Mouse (Mus musculus) heart, embryonic 12.5 days (tissue): Measurements from ENCODE around the gene Pdk2. TPM values are rescaled to one million over a fixed set of nuclear protein-coding genes. Genes with fewer than 3 reads are reported as not detected.

Experiments
- ATAC-seq: fragments of 200-750 bp; cut with Nextera tagmentation; 2 replicates; pipeline ENCODE4 v1.8.0; 2017; ENCODE audit warnings: moderate TSS enrichment, moderate library complexity; ENCODE audit not compliant: insufficient number of reproducible peaks, low FRiP score
- H3K27ac ChIP-seq: fragments of 300-500 bp; sonication (generic); 2 replicates; pipeline ENCODE4 v1.5.1; 2016; ENCODE audit warnings: mild to moderate bottlenecking, moderate library complexity; ENCODE audit not compliant: poor library complexity, severe bottlenecking
- H3K27me3 ChIP-seq: fragments of 300-500 bp; sonication (generic); replicated peaks from 2 replicates; pipeline ENCODE4 v1.6.1; 2016; ENCODE audit warnings: mild to moderate bottlenecking, moderate library complexity
- H3K36me3 ChIP-seq: fragments of 300-500 bp; sonication (generic); 2 replicates; pipeline ENCODE4 v1.6.1; 2016; ENCODE audit warnings: mild to moderate bottlenecking, moderate library complexity
- H3K4me1 ChIP-seq: fragments of 300-500 bp; sonication (generic); replicated peaks from 2 replicates; pipeline ENCODE4 v1.6.1; 2016; ENCODE audit warnings: mild to moderate bottlenecking
- H3K4me2 ChIP-seq: fragments of 300-500 bp; sonication (generic); 2 replicates; pipeline ENCODE4 v1.6.1; 2016; ENCODE audit warnings: mild to moderate bottlenecking, moderate library complexity
- H3K4me3 ChIP-seq: fragments of 300-500 bp; sonication (generic); 2 replicates; pipeline ENCODE4 v1.5.1; 2016; ENCODE audit warnings: mild to moderate bottlenecking
- H3K9ac ChIP-seq: fragments of 300-500 bp; sonication (generic); 2 replicates; pipeline ENCODE4 v1.6.1; 2016; ENCODE audit warnings: mild to moderate bottlenecking, moderate library complexity
- H3K9me3 ChIP-seq: fragments of 300-500 bp; sonication (generic); replicated peaks from 2 replicates; pipeline ENCODE4 v1.6.1; 2016; ENCODE audit warnings: mild to moderate bottlenecking, moderate library complexity
- WGBS: fragments of 180-500 bp; shearing (Covaris S2); methylation state at CpG from one replicate; pipeline ENCODE4 v1.1.7; 2016; 5-methylcytosine and 5-hydroxymethylcytosine counted together
- polyA plus RNA-seq: library from polyadenylated mRNA; unstranded; fragments of >200 nt; fragmentation: Nextera tagmentation; extraction: Ambion mirVana; gene quantifications from 2 replicates; pipeline ENCODE4 v1.2.1, GENCODE M21; 2016

Pdk2 gene
- polyA plus RNA-seq, 1 experiment from 2014 or later = 65.1 TPM

DNA sequence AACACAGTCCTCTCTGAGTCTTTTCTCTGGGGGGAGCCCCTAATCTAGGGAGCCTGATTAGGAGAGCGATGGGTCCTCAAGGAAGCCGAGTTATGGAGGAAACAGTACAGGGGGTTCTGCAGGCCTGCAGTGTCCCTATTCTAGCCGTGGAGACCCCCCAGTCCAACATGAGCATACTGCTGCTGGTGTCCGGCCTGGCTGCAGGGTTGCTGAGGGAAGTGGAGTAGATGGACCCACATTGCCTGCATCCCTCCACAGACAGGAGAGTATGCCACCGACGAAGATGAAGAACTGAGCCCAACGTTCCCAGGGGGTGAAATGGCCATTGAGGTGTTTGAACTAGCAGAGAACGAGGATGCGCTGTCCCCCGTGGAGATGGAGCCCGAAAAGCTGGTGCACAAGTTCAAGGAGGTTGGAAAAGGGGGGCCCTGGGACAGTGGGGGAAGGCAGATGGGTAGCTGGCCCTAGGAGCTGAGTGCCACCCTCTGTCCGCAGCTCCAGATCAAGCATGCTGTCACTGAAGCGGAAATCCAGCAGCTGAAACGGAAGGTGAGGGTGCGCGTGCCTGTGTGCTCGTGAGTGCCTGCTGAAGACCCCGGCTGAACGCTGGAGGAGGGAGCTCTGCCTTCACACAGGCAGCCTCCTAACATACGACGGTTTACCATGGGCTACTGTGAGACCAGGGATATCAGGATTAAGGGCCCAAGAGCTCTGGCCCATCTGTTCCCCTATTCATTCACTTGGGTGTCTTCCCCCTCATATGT lies 39.4 kb downstream of the Pdk2 start:
- Histone ChIP-seq H3K4me3 (no peak overlapping the region), H3K27ac (no peak overlapping the region), H3K4me1 (peaks cover 61% of the 10 kb centered on the region), H3K27me3 (no peaks in the 10 kb centered on the region), H3K9me3 (no peaks in the 10 kb centered on the region), H3K4me2 (no peak overlapping the region), H3K36me3 (peaks cover 85% of the 10 kb centered on the region), H3K9ac (no peak overlapping the region)
- WGBS = 86% methylated on average over 21 of the region's 21 CpGs
- no peak for ATAC-seq

- Histone ChIP-seq H3K4me1 (peaks cover 62% of the 10 kb centered on the region), H3K27me3 (no peaks in the 10 kb centered on the region), H3K9ac (peak overlapping the region; percentile 34; the same call in 1 of the 2 replicates), H3K36me3 (peaks cover 92% of the 10 kb centered on the region), H3K9me3 (no peaks in the 10 kb centered on the region), H3K4me3 (peak overlapping the region; percentile 0; the same call in 1 of the 2 replicates), H3K4me2 (peak overlapping the region; percentile 37), H3K27ac (peak overlapping the region; percentile 38)
- ATAC-seq = peak; percentile 26; the same call in 1 of the 2 replicates
- WGBS = 4% methylated on average over 8 of the region's 8 CpGs
These were observed 40.1 kb downstream of the Pdk2 start for GRCm38 (mm10) chr11:95001058-95001457.

DNA sequence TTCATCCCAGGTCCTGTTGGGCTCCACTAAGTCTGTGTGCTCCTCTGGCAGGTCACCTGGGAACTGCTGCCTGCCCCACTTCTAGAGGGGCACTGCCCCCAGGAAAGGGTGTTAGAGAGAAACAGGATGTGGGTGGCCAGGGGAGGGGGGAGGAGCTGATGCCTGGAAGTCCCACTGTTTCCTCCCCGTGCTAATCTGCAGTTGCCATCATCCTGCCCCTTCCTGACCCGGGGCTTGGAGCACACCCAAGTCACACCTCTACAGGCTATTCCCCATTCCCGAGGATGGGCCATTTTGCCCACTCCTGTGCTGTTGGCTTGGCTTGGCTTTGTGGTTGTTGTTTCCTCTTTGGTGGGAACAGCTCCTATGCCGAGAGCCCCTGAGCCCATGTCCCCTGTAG lies 40.6 kb downstream of the Pdk2 start:
- 21% methylated on average over 4 of the region's 4 CpGs for WGBS
- Histone ChIP-seq H3K27ac (peak overlapping the region; percentile 38), H3K9me3 (no peaks in the 10 kb centered on the region), H3K27me3 (no peaks in the 10 kb centered on the region), H3K36me3 (peaks cover 89% of the 10 kb centered on the region), H3K4me1 (peaks cover 62% of the 10 kb centered on the region), H3K9ac (peak overlapping the region; percentile 34), H3K4me3 (peak overlapping the region; percentile 0; the same call in 1 of the 2 replicates), H3K4me2 (peak overlapping the region; percentile 37)
- ATAC-seq = 0 out of 2 replicates have a peak, but pooled peaks have one; percentile 5

DNA sequence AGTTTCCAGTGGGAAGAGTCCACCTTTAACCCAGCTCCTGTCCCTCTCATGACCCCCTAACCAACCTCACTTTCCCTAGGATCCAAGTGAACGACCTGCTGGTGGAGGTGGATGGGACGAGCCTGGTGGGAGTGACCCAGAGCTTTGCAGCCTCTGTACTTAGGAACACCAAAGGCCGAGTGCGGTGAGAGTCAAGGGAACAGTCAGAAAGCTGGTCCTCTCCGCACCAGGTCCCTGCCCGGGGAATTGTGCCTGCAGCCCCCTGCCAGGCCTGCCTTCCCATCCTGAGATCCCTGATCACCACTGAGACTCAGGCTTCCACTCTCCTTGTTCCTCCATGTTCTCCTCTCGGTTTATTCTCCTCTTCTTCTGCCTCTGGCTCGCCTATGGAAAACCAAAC lies 41.0 kb downstream of the Pdk2 start:
- peak overlapping the region; percentile 38 for H3K27ac ChIP-seq
- peak overlapping the region; percentile 34 for H3K9ac ChIP-seq
- peaks cover 86% of the 10 kb centered on the region for H3K36me3 ChIP-seq
- H3K9me3 ChIP-seq = no peaks in the 10 kb centered on the region
- H3K4me1 ChIP-seq = peaks cover 66% of the 10 kb centered on the region
- peak overlapping the region; percentile 37 for H3K4me2 ChIP-seq
- H3K27me3 ChIP-seq = no peaks in the 10 kb centered on the region
- H3K4me3 ChIP-seq = 0 out of 2 replicates have a peak overlapping the region, but pooled peaks have one; percentile 0
- ATAC-seq = no peak
- 78% methylated on average over 8 of the region's 8 CpGs for WGBS

GRCm38 (mm10) chr11:94998041-94998531 lies 43.1 kb downstream of the Pdk2 start:
- H3K27ac ChIP-seq = peak overlapping the region; percentile 58
- peaks cover 71% of the 10 kb centered on the region for H3K4me1 ChIP-seq
- H3K9ac ChIP-seq = peak overlapping the region; percentile 29
- no peaks in the 10 kb centered on the region for H3K27me3 ChIP-seq
- H3K36me3 ChIP-seq = peaks cover 71% of the 10 kb centered on the region
- 69% methylated on average over 16 of the region's 16 CpGs for WGBS
- peak overlapping the region; percentile 25 for H3K4me3 ChIP-seq
- peak; percentile 37; the same call in 1 of the 2 replicates for ATAC-seq
- H3K4me2 ChIP-seq = peak overlapping the region; percentile 37
- H3K9me3 ChIP-seq = no peaks in the 10 kb centered on the region

GRCm38 (mm10) chr11:94997596-94997995 lies 43.6 kb downstream of the Pdk2 start:
- peak overlapping the region; percentile 58 for H3K27ac ChIP-seq
- 53% methylated on average over 5 of the region's 5 CpGs for WGBS
- H3K4me2 ChIP-seq = peak overlapping the region; percentile 98
- H3K36me3 ChIP-seq = peaks cover 66% of the 10 kb centered on the region
- ATAC-seq = peak; percentile 87
- peak overlapping the region; percentile 25 for H3K4me3 ChIP-seq
- peaks cover 73% of the 10 kb centered on the region for H3K4me1 ChIP-seq
- H3K9me3 ChIP-seq = no peaks in the 10 kb centered on the region
- no peaks in the 10 kb centered on the region for H3K27me3 ChIP-seq
- 0 out of 2 replicates have a peak overlapping the region, but pooled peaks have one; percentile 29 for H3K9ac ChIP-seq

DNA sequence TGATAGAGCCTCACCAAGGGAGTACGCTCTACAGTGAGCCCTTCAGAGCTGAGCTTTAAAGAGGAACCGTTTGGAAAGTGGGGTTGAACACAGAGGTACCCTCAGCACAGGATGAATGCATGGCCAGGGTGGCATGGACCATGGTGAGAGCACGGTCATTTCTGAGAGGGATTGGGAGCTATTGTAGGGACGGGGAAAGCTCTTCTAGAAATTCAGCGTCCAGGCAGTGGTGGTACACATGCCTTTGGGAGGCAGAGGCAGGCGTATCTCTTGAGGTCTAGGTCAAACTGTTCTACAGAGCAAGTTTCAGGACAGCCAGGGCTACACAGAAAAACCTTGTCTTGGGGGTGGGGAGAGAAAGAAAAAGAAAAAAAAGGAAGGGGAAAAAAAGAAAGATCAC lies 44.2 kb downstream of the Pdk2 start:
- Histone ChIP-seq H3K27ac (peak overlapping the region; percentile 49), H3K9ac (no peak overlapping the region; the same call in 1 of the 2 replicates), H3K36me3 (peaks cover 60% of the 10 kb centered on the region), H3K4me3 (no peak overlapping the region), H3K4me1 (peaks cover 78% of the 10 kb centered on the region), H3K9me3 (no peaks in the 10 kb centered on the region), H3K4me2 (peak overlapping the region; percentile 98), H3K27me3 (no peaks in the 10 kb centered on the region)
- ATAC-seq = no peak
- 85% methylated on average over 6 of the region's 6 CpGs for WGBS

- ATAC-seq = no peak
- Histone ChIP-seq H3K36me3 (peaks cover 52% of the 10 kb centered on the region), H3K4me1 (peaks cover 71% of the 10 kb centered on the region), H3K4me2 (peak overlapping the region; percentile 98), H3K9me3 (no peaks in the 10 kb centered on the region), H3K4me3 (no peak overlapping the region), H3K27me3 (no peaks in the 10 kb centered on the region), H3K9ac (no peak overlapping the region), H3K27ac (0 out of 2 replicates have a peak overlapping the region, but pooled peaks have one; percentile 16)
- WGBS = 80% methylated on average over 8 of the region's 8 CpGs
These were observed 45.1 kb downstream of the Pdk2 start for GRCm38 (mm10) chr11:94996101-94996500.

DNA sequence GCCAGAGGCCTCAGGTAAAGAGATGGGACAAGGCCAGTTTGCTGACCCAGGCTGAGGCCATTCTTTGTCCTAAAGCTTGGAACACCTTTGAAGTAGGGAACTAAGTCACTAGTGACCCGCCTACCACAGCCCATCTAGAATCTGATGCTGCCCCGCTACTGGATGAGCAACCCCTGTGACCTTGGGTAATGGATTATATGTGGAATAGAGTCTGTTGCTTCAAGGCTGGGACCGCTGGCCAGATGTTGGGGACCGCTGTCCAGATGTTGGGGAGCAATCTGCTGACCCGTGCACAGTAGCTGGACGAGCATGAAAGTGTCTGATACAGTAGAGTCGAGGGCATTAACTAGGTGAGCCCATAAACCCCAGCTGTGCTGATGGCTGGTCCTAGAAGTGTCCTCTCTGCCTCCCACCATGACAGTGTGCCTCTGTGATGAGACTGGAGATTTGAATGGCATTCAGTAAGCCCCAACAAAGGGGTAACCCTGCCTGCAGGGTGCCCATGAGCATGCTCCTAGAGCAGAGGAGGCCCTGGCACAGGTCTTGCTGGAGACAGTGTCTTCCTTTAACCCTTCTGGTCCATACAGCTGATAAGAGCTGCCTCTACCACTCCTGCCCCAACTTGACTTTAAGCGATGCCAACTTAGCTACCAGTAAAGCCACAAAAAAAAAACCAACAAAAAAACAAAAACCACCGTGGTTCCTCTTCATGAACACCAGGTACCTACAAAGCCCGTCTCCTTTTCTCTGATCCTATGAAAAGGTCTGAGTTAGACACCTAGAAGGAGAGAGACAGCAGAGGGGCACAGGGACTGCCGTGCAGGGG lies 46.0 kb downstream of the Pdk2 start:
- Histone ChIP-seq H3K9me3 (no peaks in the 10 kb centered on the region), H3K9ac (peak overlapping the region; percentile 98), H3K27ac (0 out of 2 replicates have a peak overlapping the region, but pooled peaks have one; percentile 30), H3K36me3 (peaks cover 46% of the 10 kb centered on the region), H3K4me3 (peak overlapping the region; percentile 95), H3K27me3 (no peaks in the 10 kb centered on the region), H3K4me2 (peak overlapping the region; percentile 98), H3K4me1 (peaks cover 66% of the 10 kb centered on the region)
- no peak for ATAC-seq
- WGBS = 79% methylated on average over 11 of the region's 11 CpGs

GRCm38 (mm10) chr11:94994208-94994814 lies 46.8 kb downstream of the Pdk2 start:
- H3K4me1 ChIP-seq = peaks cover 66% of the 10 kb centered on the region
- H3K27ac ChIP-seq = peak overlapping the region; percentile 30
- peak overlapping the region; percentile 98 for H3K9ac ChIP-seq
- no peaks in the 10 kb centered on the region for H3K27me3 ChIP-seq
- peak overlapping the region; percentile 98 for H3K4me2 ChIP-seq
- H3K36me3 ChIP-seq = peaks cover 37% of the 10 kb centered on the region
- 23% methylated on average over 10 of the region's 10 CpGs for WGBS
- H3K4me3 ChIP-seq = peak overlapping the region; percentile 95
- H3K9me3 ChIP-seq = no peaks in the 10 kb centered on the region
- no peak for ATAC-seq
